Mouse (Mus musculus) gastrocnemius, postnatal 4 days (tissue): ENCODE results near the gene Nagpa. TPM values are rescaled to one million over a fixed set of nuclear protein-coding genes. Genes with fewer than 3 reads are reported as not detected.
A peak's percentile ranks its signal among the peaks of the same experiment; 100 is the strongest.
"Not testable (repeated sequence)": the region's sequence is repeated elsewhere in the genome, so short reads cannot be mapped to it uniquely, and the experiment has no call there.

Experiments
- DNase-seq, 2 experiments: peaks; one replicate each; pipeline ENCODE4 v3.0.0; 2021 to 2022; ENCODE audit warnings: low spot score in 2 of 2, mixed read lengths in 2 of 2
- long read RNA-seq, 2 experiments: library from polyadenylated mRNA; stranded (forward); transcript quantifications; one replicate each; pipeline ENCODE4 v2.0.0; 2021
- total RNA-seq, 2 experiments: library from RNA; stranded (reverse); gene quantifications; 2 replicates each; pipeline ENCODE4 v1.2.3; 2021

The Nagpa gene
- 10 to 100 TPM in 1 of 2 experiments, 1 to 10 TPM in 1; 7.6 to 10.5 TPM for total RNA-seq
- long read RNA-seq, experiment 1, transcript Nagpa-201 (10 exons, 2,143 nt), result major isoform, 9 of 22 reads
- long read RNA-seq, experiment 1, transcript Nagpa-203 (9 exons, 2,230 nt), result minor isoform, 6 of 22 reads
- long read RNA-seq, experiment 1, partial matches to known transcripts, result 0 of 22 reads
- long read RNA-seq, experiment 1, other reads (novel, unspliced or antisense), result 7 of 22 reads
- long read RNA-seq, experiment 2, transcript Nagpa-203 (9 exons, 2,230 nt), result minor isoform, 10 of 33 reads
- long read RNA-seq, experiment 2, transcript Nagpa-201 (10 exons, 2,143 nt), result major isoform, 16 of 33 reads
- long read RNA-seq, experiment 2, partial matches to known transcripts, result 0 of 33 reads
- long read RNA-seq, experiment 2, other reads (novel, unspliced or antisense), result 7 of 33 reads

GRCm38 (mm10) chr16:5203668-5204433 lies at the start of gene Nagpa:
Gene Nagpa, minus strand, starts transcription at chr16:5204012.
- DNase-seq, result peak; percentile 75 to 82

GRCm38 (mm10) chr16:5252260-5252659 lies 48.4 kb upstream of the Nagpa start:
- DNase-seq, result no peak

GRCm38 (mm10) chr16:5250891-5251290 lies 47.1 kb upstream of the Nagpa start:
- no peak for DNase-seq

- peak; percentile 46 to 57 for DNase-seq
Measured at GRCm38 (mm10) chr16:5244411-5244810, 40.6 kb upstream of the Nagpa start.

DNA sequence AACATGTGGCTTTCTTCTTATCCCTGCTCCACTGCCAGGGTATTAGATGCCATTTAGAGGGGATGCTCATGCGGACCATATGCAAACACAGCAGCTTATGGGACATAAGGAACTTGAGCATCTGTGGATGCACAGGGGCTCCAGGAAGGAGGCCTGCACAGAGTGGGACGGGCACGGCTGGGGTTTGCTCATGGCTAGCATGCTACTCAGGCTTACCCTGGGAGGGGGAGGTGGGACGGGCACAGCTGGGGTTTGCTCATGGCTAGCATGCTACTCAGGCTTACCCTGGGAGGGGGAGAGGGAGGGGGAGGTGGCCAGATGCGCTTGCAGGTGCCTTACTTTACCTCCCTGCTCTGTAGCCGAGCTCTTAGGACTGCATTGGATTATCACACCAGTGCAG lies 39.1 kb upstream of the Nagpa start:
- no peak for DNase-seq

DNA sequence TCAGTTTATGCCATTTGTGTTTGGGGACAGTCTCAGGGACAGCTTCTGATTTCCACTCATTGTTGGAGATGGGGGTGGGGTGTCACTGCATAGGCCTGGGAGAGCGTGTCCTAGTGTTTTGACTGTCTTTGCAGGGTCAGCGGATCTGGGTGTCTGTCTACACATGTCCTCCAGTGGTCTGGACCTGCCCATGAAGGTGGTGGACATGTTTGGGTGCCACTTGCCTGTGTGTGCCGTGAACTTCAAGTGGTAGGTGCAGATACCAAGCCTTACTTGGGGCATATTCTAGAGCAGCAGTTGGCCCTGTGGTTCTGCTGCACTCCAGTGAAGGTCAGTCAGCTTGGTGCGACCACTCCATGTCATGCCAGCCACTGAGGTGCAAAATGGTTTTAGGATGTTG lies 38.5 kb upstream of the Nagpa start:
- DNase-seq, result no peak

- DNase-seq, result peak; percentile 94 to 95
Measured at GRCm38 (mm10) chr16:5233418-5234313, 29.9 kb upstream of the Nagpa start, which contains the start of gene Alg1. Gene Alg1, plus strand, starts transcription at chr16:5233621.

- no peak for DNase-seq
Measured at GRCm38 (mm10) chr16:5232982-5233381, 29.2 kb upstream of the Nagpa start.

- DNase-seq, result not testable (repeated sequence)
Measured at GRCm38 (mm10) chr16:5228103-5228502, 24.3 kb upstream of the Nagpa start.

DNA sequence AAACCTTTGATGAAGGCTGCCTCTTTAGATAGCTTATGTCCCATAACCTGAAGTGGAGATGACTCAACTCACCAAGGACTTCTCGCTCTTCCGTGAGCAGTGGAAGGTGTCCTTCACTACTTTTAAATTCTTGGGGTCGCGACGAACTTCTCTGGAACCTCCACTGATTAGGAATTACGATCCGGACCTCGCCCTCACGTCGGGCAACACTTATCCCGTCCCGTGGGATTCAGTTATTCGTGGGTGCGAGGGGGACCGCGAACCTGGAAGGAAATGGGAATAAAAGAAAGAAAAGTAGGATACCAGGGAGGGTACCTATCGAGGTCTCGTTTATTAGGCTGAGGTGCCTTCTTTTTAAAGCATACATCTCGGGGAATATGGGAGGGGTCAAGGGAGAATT lies 23.7 kb upstream of the Nagpa start:
- not testable (repeated sequence) for DNase-seq

- DNase-seq, result not testable (repeated sequence)
Measured at GRCm38 (mm10) chr16:5226534-5226933, 22.7 kb upstream of the Nagpa start.

DNA sequence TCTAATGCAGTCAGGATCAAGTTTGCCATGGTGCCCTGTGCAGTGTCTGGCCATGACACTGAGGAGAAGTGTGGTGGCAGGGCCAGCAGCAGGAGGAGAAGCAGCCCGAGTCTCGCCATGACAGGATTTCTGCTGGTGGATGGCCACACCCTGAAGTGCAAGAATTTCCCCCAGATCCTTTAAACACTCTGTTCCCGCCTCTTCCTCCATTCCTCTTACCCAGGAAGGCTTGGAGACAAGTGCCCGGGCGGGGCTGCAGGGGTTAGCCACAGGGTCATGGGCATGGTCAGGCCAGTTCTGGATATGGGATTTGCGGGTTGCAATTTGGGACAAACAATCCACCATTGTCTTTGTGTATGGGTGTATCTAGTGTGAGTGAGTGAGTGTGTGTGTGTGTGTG lies 18.3 kb upstream of the Nagpa start, which contains the start of gene AU021092:
AU021092 (minus strand) TSS at position 160 of the 400 bp plus-strand sequence.
- no peak for DNase-seq

- DNase-seq, result no peak
Measured at GRCm38 (mm10) chr16:5221403-5221802, 17.6 kb upstream of the Nagpa start.

DNA sequence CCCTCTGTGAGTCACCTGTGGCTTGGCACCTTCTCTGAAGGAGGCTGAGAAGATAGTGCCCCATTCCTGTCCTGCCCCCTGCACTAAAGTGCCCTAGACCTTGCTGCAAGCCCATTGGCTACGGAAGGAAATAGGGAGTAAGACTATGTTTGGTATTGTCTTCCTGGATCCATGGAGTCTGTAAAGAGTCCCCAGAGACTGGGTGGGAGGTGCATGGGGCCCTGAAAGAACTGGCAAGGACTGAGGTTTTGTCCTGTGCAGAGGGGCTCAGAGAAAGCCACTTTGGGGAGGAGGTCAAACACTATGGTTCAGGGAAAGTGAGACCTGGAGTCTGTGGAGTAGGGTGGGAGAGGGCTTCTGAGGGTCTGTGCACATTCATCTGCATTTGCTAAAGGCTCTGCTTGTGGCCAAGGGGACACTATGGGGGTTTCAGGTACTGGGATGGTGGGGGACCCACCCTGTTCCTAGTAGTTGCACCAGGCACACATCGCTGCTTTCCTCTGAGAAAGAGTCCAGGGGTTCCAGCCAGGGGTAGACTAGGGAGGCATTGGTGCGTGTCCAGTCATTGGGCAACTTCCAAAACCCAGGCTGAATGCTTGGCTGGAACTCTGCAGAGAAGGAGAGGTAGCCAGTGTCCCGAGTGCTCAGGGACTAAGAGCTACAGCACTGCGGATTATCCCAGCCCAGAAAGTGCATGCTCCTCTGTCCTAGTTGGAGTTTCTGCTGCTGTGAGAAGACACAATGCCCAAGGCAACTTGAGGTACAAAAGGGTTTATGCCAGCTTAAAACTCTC lies 13.7 kb upstream of the Nagpa start:
- DNase-seq, result no peak

GRCm38 (mm10) chr16:5216686-5217085 lies 12.9 kb upstream of the Nagpa start:
- DNase-seq, result no peak

DNA sequence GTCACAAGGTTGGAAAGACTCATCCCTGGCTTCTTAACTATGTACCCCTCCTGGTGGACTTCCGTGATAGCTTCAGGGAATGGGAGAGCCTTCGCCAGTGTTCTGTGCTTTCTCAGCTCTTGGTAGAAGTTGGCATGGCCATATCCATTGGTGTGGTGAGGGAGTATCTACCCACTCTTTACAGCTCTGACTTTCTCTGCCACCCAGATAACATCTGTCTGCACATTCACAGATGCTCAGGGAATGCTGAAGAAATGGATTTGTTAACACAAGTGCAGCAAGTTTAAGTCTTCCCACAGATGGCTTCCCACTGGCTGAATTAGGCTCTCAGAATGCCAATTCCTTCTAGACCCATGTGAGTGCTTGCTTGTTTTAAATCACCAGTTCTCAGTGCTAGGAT lies 10.3 kb upstream of the Nagpa start:
- no peak for DNase-seq

GRCm38 (mm10) chr16:5212150-5212549 lies 8.3 kb upstream of the Nagpa start:
- DNase-seq, result no peak

DNA sequence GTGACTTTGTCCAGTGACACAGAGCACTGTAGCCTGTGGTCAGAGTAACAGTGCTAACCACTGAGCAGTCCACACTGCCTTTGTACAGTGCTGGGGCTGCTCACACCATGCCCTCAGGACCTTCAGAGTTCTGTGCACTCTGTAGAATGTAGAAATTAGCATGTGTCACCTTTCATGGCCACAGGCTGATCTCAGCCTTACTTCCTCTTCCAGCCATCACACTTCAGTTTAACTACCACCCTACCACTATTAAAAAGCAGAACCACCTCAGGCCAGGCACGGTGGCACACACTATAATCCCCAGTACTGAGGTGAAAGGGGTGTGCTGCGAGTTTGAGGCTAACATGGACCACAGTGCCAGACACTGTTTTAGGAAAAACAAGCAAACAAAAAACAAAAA lies 6.6 kb upstream of the Nagpa start:
- DNase-seq, result no peak

DNA sequence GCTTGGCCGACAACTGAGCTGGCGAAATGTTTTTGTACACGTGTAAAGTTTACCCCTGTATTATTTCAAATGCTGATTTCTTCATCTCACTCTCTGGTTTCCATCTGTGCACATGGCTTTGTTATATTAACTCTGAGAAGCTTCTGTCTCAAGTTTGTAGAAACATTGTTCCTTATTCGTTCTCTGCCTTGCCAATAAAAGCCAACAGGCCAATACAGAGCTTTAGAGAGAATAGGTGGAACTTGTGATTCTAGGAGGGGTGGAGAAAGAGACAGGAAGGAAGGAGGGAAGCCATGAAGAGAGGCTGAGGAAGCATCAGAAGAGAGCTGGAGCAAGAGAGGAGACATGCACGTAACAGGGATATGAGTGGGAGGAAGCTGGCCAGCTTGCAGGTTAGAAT lies 2.2 kb upstream of the Nagpa start:
- no peak for DNase-seq

- DNase-seq, result no peak
Measured at GRCm38 (mm10) chr16:5205431-5205970, 1.7 kb upstream of the Nagpa start.
